Mouse (Mus musculus) cerebellum, postnatal 4 days (tissue): Measurements from ENCODE around the gene Hoxb7.

Source experiments
- DNase-seq, 2 experiments: peaks; one replicate each; pipeline ENCODE4 v3.0.0; 2022; ENCODE audit warnings: low spot score in 2 of 2, mixed read lengths in 1 of 2

Gene Hoxb7

GRCm38 (mm10) chr11:96284774-96285734 lies 1.4 kb upstream of the Hoxb7 start:
- no peak for DNase-seq

- no peak for DNase-seq
Measured at GRCm38 (mm10) chr11:96286739-96287385, 439 bp downstream of the Hoxb7 start.

GRCm38 (mm10) chr11:96287411-96287810 lies 988 bp downstream of the Hoxb7 start:
- no peak for DNase-seq

GRCm38 (mm10) chr11:96288455-96289221 lies 2.2 kb downstream of the Hoxb7 start:
- no peak for DNase-seq

GRCm38 (mm10) chr11:96289293-96289692 lies 2.9 kb downstream of the Hoxb7 start:
- DNase-seq = no peak

- DNase-seq = no peak
Measured at GRCm38 (mm10) chr11:96289837-96290236, 3.4 kb downstream of the Hoxb7 start.

- DNase-seq = no peak
Measured at GRCm38 (mm10) chr11:96290705-96291355, 4.4 kb downstream of the Hoxb7 start.

- no peak for DNase-seq
Measured at GRCm38 (mm10) chr11:96291681-96292564, 5.5 kb downstream of the Hoxb7 start, which contains the start of gene Hoxb6. Hoxb6 (plus strand) TSS chr11:96292476.

- DNase-seq = no peak
Measured at GRCm38 (mm10) chr11:96292565-96293301, 6.3 kb downstream of the Hoxb7 start.

GRCm38 (mm10) chr11:96293302-96293921 lies 7.0 kb downstream of the Hoxb7 start:
- DNase-seq = no peak

GRCm38 (mm10) chr11:96294245-96295091 lies 8.0 kb downstream of the Hoxb7 start:
- peak in 1 of 2 experiments; percentile 76 for DNase-seq

- DNase-seq = no peak
Measured at GRCm38 (mm10) chr11:96295092-96295835, 8.8 kb downstream of the Hoxb7 start.

GRCm38 (mm10) chr11:96296997-96297396 lies 10.6 kb downstream of the Hoxb7 start:
- DNase-seq = no peak

GRCm38 (mm10) chr11:96297428-96297827 lies 11.0 kb downstream of the Hoxb7 start:
- DNase-seq = no peak

GRCm38 (mm10) chr11:96297968-96298635 lies 11.7 kb downstream of the Hoxb7 start:
- no peak for DNase-seq

GRCm38 (mm10) chr11:96298895-96299667 lies 12.7 kb downstream of the Hoxb7 start:
- no peak for DNase-seq
